Mouse (Mus musculus) small intestine, adult 2 months (tissue): ENCODE data around the gene Trmt44.

Experiments used
- CTCF ChIP-seq: fragments of 200-500 bp; IDR thresholded peaks from 2 replicates; pipeline ENCODE4 v1.5.1; 2012; ENCODE audit warnings: low read depth, mild to moderate bottlenecking, control low read depth, inconsistent platforms, low read length, moderate library complexity, mixed read lengths; ENCODE audit not compliant: insufficient replicate concordance, insufficient read length; ENCODE audit errors: extremely low read depth
- POLR2A ChIP-seq: fragments of 200-500 bp; IDR thresholded peaks from 2 replicates; pipeline ENCODE4 v1.6.1; 2012; ENCODE audit warnings: low read depth, mild to moderate bottlenecking, control low read depth, inconsistent platforms, low read length, moderate library complexity

- no peak for TF ChIP-seq CTCF
- no peak for TF ChIP-seq POLR2A
These were observed 35.1 kb upstream of the Trmt44 start for GRCm38 (mm10) chr5:35609971-35610370.
